Mouse (Mus musculus) limb, embryonic 14.5 days (tissue): ENCODE measurements around the gene Pianp. TPM values are rescaled to one million over a fixed set of nuclear protein-coding genes. Genes with fewer than 3 reads are reported as not detected.
A peak's percentile ranks its signal among the peaks of the same experiment; 100 is the strongest.

Experiments
- ATAC-seq: fragments of 200-750 bp; cut with Nextera tagmentation; 2 replicates; pipeline ENCODE4 v1.8.0; 2017; ENCODE audit warnings: low read depth, moderate number of reproducible peaks, moderate TSS enrichment; ENCODE audit not compliant: low FRiP score
- DNase-seq: peaks from one replicate; pipeline ENCODE4 v3.0.0-alpha.2; 2015; ENCODE audit warnings: low spot score
- H3K27ac ChIP-seq: fragments of 300-500 bp; sonication (generic); replicated peaks from 2 replicates; pipeline ENCODE4 v1.5.1; 2014; ENCODE audit warnings: low read depth, mild to moderate bottlenecking, low read length, moderate library complexity, mixed read lengths
- H3K27me3 ChIP-seq: fragments of 300-500 bp; sonication (generic); 2 replicates; pipeline ENCODE4 v1.6.1; 2014; ENCODE audit warnings: low read length, mixed read lengths; ENCODE audit not compliant: control insufficient read depth, insufficient read depth
- H3K36me3 ChIP-seq: fragments of 300-500 bp; sonication (generic); 2 replicates; pipeline ENCODE4 v1.6.1; 2014; ENCODE audit warnings: mild to moderate bottlenecking, low read length, moderate library complexity, mixed read lengths; ENCODE audit not compliant: control insufficient read depth, insufficient read depth
- H3K4me1 ChIP-seq: fragments of 300-500 bp; sonication (generic); 2 replicates; pipeline ENCODE4 v1.6.1; 2014; ENCODE audit warnings: antibody characterized with exemption, low read length, mixed read lengths; ENCODE audit not compliant: control insufficient read depth, insufficient read depth
- H3K4me2 ChIP-seq: fragments of 300-500 bp; sonication (generic); replicated peaks from 2 replicates; pipeline ENCODE4 v1.6.1; 2014; ENCODE audit warnings: low read depth, mild to moderate bottlenecking, low read length, moderate library complexity; ENCODE audit not compliant: severe bottlenecking
- H3K4me3 ChIP-seq: fragments of 300-500 bp; sonication (generic); replicated peaks from 2 replicates; pipeline ENCODE4 v1.5.1; 2014; ENCODE audit warnings: low read length
- H3K9ac ChIP-seq: fragments of 300-500 bp; sonication (generic); 2 replicates; pipeline ENCODE4 v1.6.1; 2014; ENCODE audit warnings: mild to moderate bottlenecking, low read depth, low read length, moderate library complexity; ENCODE audit not compliant: severe bottlenecking
- H3K9me3 ChIP-seq: fragments of 300-500 bp; sonication (generic); 2 replicates; pipeline ENCODE4 v1.6.1; 2016; ENCODE audit warnings: low read length; ENCODE audit not compliant: control insufficient read depth
- POLR2A ChIP-seq: fragments of 200-500 bp; IDR thresholded peaks from 2 replicates; pipeline ENCODE4 v1.8.0; 2012; ENCODE audit warnings: inconsistent platforms, mild to moderate bottlenecking, moderate library complexity, borderline replicate concordance; ENCODE audit not compliant: insufficient read depth, insufficient read length; ENCODE audit errors: extremely low read depth
- WGBS: fragments of 180-500 bp; shearing (Covaris S2); extraction: QIAGEN DNeasy Blood & Tissue Kit; methylation state at CpG from one replicate; pipeline ENCODE4 v1.1.7; 2014; 5-methylcytosine and 5-hydroxymethylcytosine counted together
- polyA plus RNA-seq, 2 experiments: library from polyadenylated mRNA; depleted of rRNA in 1 of 2; stranded (reverse) in 1 of 2; unstranded in 1 of 2; fragments of >200 nt; fragmentation: Nextera tagmentation in 1 of 2; extraction: Ambion mirVana in 1 of 2; gene quantifications; 2 replicates each; pipeline versions ENCODE4 v1.2.1 to v1.2.3; 2012 to 2014

Pianp gene
- polyA plus RNA-seq (2012; rRNA removed) = 35.2 and 44.6 TPM in 2 replicates
- polyA plus RNA-seq (2014; fragmentation: Nextera tagmentation; extraction: Ambion mirVana) = 20.0 and 20.3 TPM in 2 replicates

- no peaks in the 10 kb centered on the region for H3K36me3 ChIP-seq
- DNase-seq = peak; percentile 77
- no peak for TF ChIP-seq POLR2A
- peak within 1 kb of the TSS; percentile 95 for H3K4me2 ChIP-seq
- peak within 1 kb of the TSS; percentile 70 for H3K9ac ChIP-seq
- no peak within 1 kb of the TSS for H3K27ac ChIP-seq
- WGBS = under 1% methylated on average over 37 of the region's 78 CpGs
- peak within 1 kb of the TSS; percentile 66 for H3K4me3 ChIP-seq
- peaks cover 44% of the 10 kb centered on the region for H3K27me3 ChIP-seq
- peak; percentile 87 for ATAC-seq
- no peaks in the 10 kb centered on the region for H3K9me3 ChIP-seq
- peaks cover 7% of the 10 kb centered on the region for H3K4me1 ChIP-seq
These were observed at the start of gene Pianp for GRCm38 (mm10) chr6:124996551-124997501. Pianp (plus strand) TSS chr6:124996694.

GRCm38 (mm10) chr6:124953991-124954715, 42.3 kb upstream of the Pianp start:
- Histone ChIP-seq H3K4me2 (no peak overlapping the region), H3K27me3 (no peaks in the 10 kb centered on the region), H3K27ac (no peak overlapping the region), H3K9ac (no peak overlapping the region), H3K9me3 (no peaks in the 10 kb centered on the region), H3K4me1 (no peaks in the 10 kb centered on the region), H3K36me3 (peaks cover 36% of the 10 kb centered on the region), H3K4me3 (no peak overlapping the region)
- WGBS = 95% methylated on average over 2 of the region's 2 CpGs
- no peak for DNase-seq
- no peak for TF ChIP-seq POLR2A
- ATAC-seq = no peak

GRCm38 (mm10) chr6:124955212-124955611, 41.3 kb upstream of the Pianp start:
- Histone ChIP-seq H3K4me3 (no peak overlapping the region), H3K9ac (no peak overlapping the region), H3K27me3 (no peaks in the 10 kb centered on the region), H3K27ac (no peak overlapping the region), H3K36me3 (peaks cover 46% of the 10 kb centered on the region), H3K9me3 (no peaks in the 10 kb centered on the region), H3K4me1 (no peaks in the 10 kb centered on the region), H3K4me2 (no peak overlapping the region)
- no peak for DNase-seq
- 89% methylated on average over 4 of the region's 4 CpGs for WGBS
- ATAC-seq = no peak
- no peak for TF ChIP-seq POLR2A

- H3K36me3 ChIP-seq = peaks cover 69% of the 10 kb centered on the region
These were observed 38.4 kb upstream of the Pianp start for GRCm38 (mm10) chr6:124958127-124958526.

GRCm38 (mm10) chr6:124959960-124960359, 36.5 kb upstream of the Pianp start:
- peaks cover 8% of the 10 kb centered on the region for H3K4me1 ChIP-seq
- WGBS = 94% methylated on average over 13 of the region's 13 CpGs
- TF ChIP-seq POLR2A = no peak
- DNase-seq = no peak
- no peak for ATAC-seq
- H3K4me3 ChIP-seq = no peak overlapping the region
- no peak overlapping the region for H3K9ac ChIP-seq
- H3K27ac ChIP-seq = no peak overlapping the region
- peaks cover 69% of the 10 kb centered on the region for H3K36me3 ChIP-seq
- no peak overlapping the region for H3K4me2 ChIP-seq
- no peaks in the 10 kb centered on the region for H3K9me3 ChIP-seq
- H3K27me3 ChIP-seq = no peaks in the 10 kb centered on the region

More at GRCm38 (mm10) chr6:124958127-124958526, 38.4 kb upstream of the Pianp start:
- Histone ChIP-seq H3K27ac (no peak overlapping the region), H3K27me3 (no peaks in the 10 kb centered on the region), H3K4me2 (no peak overlapping the region), H3K4me3 (no peak overlapping the region), H3K9ac (no peak overlapping the region), H3K9me3 (no peaks in the 10 kb centered on the region), H3K4me1 (no peaks in the 10 kb centered on the region)
- ATAC-seq (no peak), DNase-seq (no peak)
- 93% methylated on average over 3 of the region's 3 CpGs for WGBS
- TF ChIP-seq POLR2A = no peak
